Mouse (Mus musculus) gonadal fat pad, adult 2 months (tissue): ENCODE results near the gene Gm20865. TPM values are rescaled to one million over a fixed set of nuclear protein-coding genes. Genes with fewer than 3 reads are reported as not detected.
"Not testable (repeated sequence)": the region's sequence is repeated elsewhere in the genome, so short reads cannot be mapped to it uniquely, and the experiment has no call there.

ENCODE experiments used
- DNase-seq: peaks from one replicate; pipeline ENCODE4 v3.0.0-alpha.2; 2012; ENCODE audit warnings: low read depth
- polyA plus RNA-seq: library from polyadenylated mRNA; depleted of rRNA; stranded (reverse); fragments of >200 nt; gene quantifications from 2 replicates; pipeline ENCODE4 v1.2.3, GENCODE M21; 2012; rRNA removed

Gene Gm20865
- polyA plus RNA-seq: not detected in 2 replicates

- not testable (repeated sequence) for DNase-seq
Measured at GRCm38 (mm10) chrY:21241275-21241674, at the start of gene Gm20865. TSS of gene Gm20865 (plus strand) at chrY:21241575.

Other genes with a start within 250 kb of the Gm20865 start
- not detected in 2 replicates for gene Gm29866, start 247.9 kb upstream of the Gm20865 start, polyA plus RNA-seq
- gene Gm20909, start 77.0 kb upstream of the Gm20865 start, polyA plus RNA-seq: not detected in 2 replicates